Mouse (Mus musculus) ES-E14 (cell line): Measurements from ENCODE around the gene Cnst.

ENCODE experiments used
- ZC3H11A ChIP-seq: IDR thresholded peaks from 2 replicates; pipeline ENCODE4 v1.6.1; 2012; ENCODE audit warnings: low read depth, mild to moderate bottlenecking, inconsistent platforms, low read length, borderline replicate concordance
- ZNF384 ChIP-seq: IDR thresholded peaks from 2 replicates; pipeline ENCODE4 v1.6.1; 2012; ENCODE audit warnings: low read depth, low read length, inconsistent platforms

GRCm38 (mm10) chr1:179571686-179572085 lies 25.5 kb downstream of the Cnst start:
- no peak for TF ChIP-seq ZNF384
- TF ChIP-seq ZC3H11A: no peak
